Mouse (Mus musculus): ENCODE measurements at regions not wholly inside any gene's neighbourhood (a gene's known extent, or its start where the extent isn't known, plus 50 kb on each side); places are given as distances from the start of the nearest gene placed in this dataset.

GRCm38 (mm10) chr2:159481399-159482080 lies 686.9 kb downstream of the Dhx35 start:
- no peak for DNase-seq (ENCODE audit: low read depth in 1 of 2, low spot score in 2 of 2)
- Histone ChIP-seq H3K36me3 (ENCODE audit: control insufficient read depth, insufficient read depth, low read length) (no peaks in the 10 kb centered on the region), H3K4me1 (ENCODE audit: control insufficient read depth, insufficient read depth, insufficient read length) (no peaks in the 10 kb centered on the region), H3K4me3 (ENCODE audit: extremely low read depth, insufficient read depth, insufficient read length) (no peak overlapping the region), H3K27me3 (ENCODE audit: control insufficient read depth, insufficient read depth, low read length) (no peaks in the 10 kb centered on the region), H3K27ac (ENCODE audit: insufficient read depth, low read length) (no peak overlapping the region)
- TF ChIP-seq POLR2A (IDR thresholded peaks at IDR 0.05; ENCODE audit: low read depth, low read length) = no peak
- no peak for TF ChIP-seq CTCF (IDR thresholded peaks at IDR 0.05; ENCODE audit: extremely low read depth, insufficient read depth, insufficient read length, insufficient replicate concordance)
- 85% methylated on average over 6 of the region's 6 CpGs for WGBS

GRCm38 (mm10) chr2:159491090-159491489 lies 696.5 kb downstream of the Dhx35 start:
- no peak for DNase-seq (ENCODE audit: low read depth in 1 of 2, low spot score in 2 of 2)
- TF ChIP-seq POLR2A (IDR thresholded peaks at IDR 0.05; ENCODE audit: low read depth, low read length) = no peak
- TF ChIP-seq CTCF (IDR thresholded peaks at IDR 0.05; ENCODE audit: extremely low read depth, insufficient read depth, insufficient read length, insufficient replicate concordance) = no peak
- H3K4me1 ChIP-seq (ENCODE audit: control insufficient read depth, insufficient read depth, insufficient read length) = no peaks in the 10 kb centered on the region
- no peak overlapping the region for H3K27ac ChIP-seq (ENCODE audit: insufficient read depth, low read length)
- 76% methylated on average over 3 of the region's 3 CpGs for WGBS
- H3K36me3 ChIP-seq (ENCODE audit: control insufficient read depth, insufficient read depth, low read length) = no peaks in the 10 kb centered on the region
- no peaks in the 10 kb centered on the region for H3K27me3 ChIP-seq (ENCODE audit: control insufficient read depth, insufficient read depth, low read length)
- H3K4me3 ChIP-seq (ENCODE audit: extremely low read depth, insufficient read depth, insufficient read length) = no peak overlapping the region

GRCm38 (mm10) chr2:159498691-159499090 lies 704.1 kb downstream of the Dhx35 start:
- Histone ChIP-seq H3K27ac (ENCODE audit: insufficient read depth, low read length) (no peak overlapping the region), H3K36me3 (ENCODE audit: control insufficient read depth, insufficient read depth, low read length) (no peaks in the 10 kb centered on the region), H3K27me3 (ENCODE audit: control insufficient read depth, insufficient read depth, low read length) (no peaks in the 10 kb centered on the region), H3K4me3 (ENCODE audit: extremely low read depth, insufficient read depth, insufficient read length) (no peak overlapping the region), H3K4me1 (ENCODE audit: control insufficient read depth, insufficient read depth, insufficient read length) (no peaks in the 10 kb centered on the region)
- WGBS = 68% methylated on average over 2 of the region's 2 CpGs
- TF ChIP-seq POLR2A (IDR thresholded peaks at IDR 0.05; ENCODE audit: low read depth, low read length) (no peak), CTCF (IDR thresholded peaks at IDR 0.05; ENCODE audit: extremely low read depth, insufficient read depth, insufficient read length, insufficient replicate concordance) (no peak)
- no peak for DNase-seq (ENCODE audit: low read depth in 1 of 2, low spot score in 2 of 2)

- Histone ChIP-seq H3K36me3 (ENCODE audit: control insufficient read depth, insufficient read depth, low read length) (no peaks in the 10 kb centered on the region), H3K4me1 (ENCODE audit: control insufficient read depth, insufficient read depth, insufficient read length) (no peaks in the 10 kb centered on the region), H3K4me3 (ENCODE audit: extremely low read depth, insufficient read depth, insufficient read length) (no peak overlapping the region), H3K27ac (ENCODE audit: insufficient read depth, low read length) (no peak overlapping the region), H3K27me3 (ENCODE audit: control insufficient read depth, insufficient read depth, low read length) (no peaks in the 10 kb centered on the region)
- 58% methylated on average over 3 of the region's 3 CpGs for WGBS
- DNase-seq (ENCODE audit: low read depth in 1 of 2, low spot score in 2 of 2) = no peak
- TF ChIP-seq CTCF (IDR thresholded peaks at IDR 0.05; ENCODE audit: extremely low read depth, insufficient read depth, insufficient read length, insufficient replicate concordance) (no peak), POLR2A (IDR thresholded peaks at IDR 0.05; ENCODE audit: low read depth, low read length) (no peak)
These were observed 706.4 kb downstream of the Dhx35 start for GRCm38 (mm10) chr2:159501039-159501438.

GRCm38 (mm10) chr2:159519066-159519465 lies 724.5 kb downstream of the Dhx35 start:
- Histone ChIP-seq H3K4me1 (ENCODE audit: control insufficient read depth, insufficient read depth, insufficient read length) (no peaks in the 10 kb centered on the region), H3K27ac (ENCODE audit: insufficient read depth, low read length) (no peak overlapping the region), H3K36me3 (ENCODE audit: control insufficient read depth, insufficient read depth, low read length) (no peaks in the 10 kb centered on the region), H3K27me3 (ENCODE audit: control insufficient read depth, insufficient read depth, low read length) (no peaks in the 10 kb centered on the region), H3K4me3 (ENCODE audit: extremely low read depth, insufficient read depth, insufficient read length) (no peak overlapping the region)
- WGBS = 54% methylated on average over 4 of the region's 4 CpGs
- TF ChIP-seq CTCF (IDR thresholded peaks at IDR 0.05; ENCODE audit: extremely low read depth, insufficient read depth, insufficient read length, insufficient replicate concordance) = no peak
- TF ChIP-seq POLR2A (IDR thresholded peaks at IDR 0.05; ENCODE audit: low read depth, low read length) = no peak
- DNase-seq (ENCODE audit: low read depth in 1 of 2, low spot score in 2 of 2) = no peak

- no peak for DNase-seq (ENCODE audit: low read depth in 1 of 2, low spot score in 2 of 2)
- Histone ChIP-seq H3K27me3 (ENCODE audit: control insufficient read depth, insufficient read depth, low read length) (no peaks in the 10 kb centered on the region), H3K4me1 (ENCODE audit: control insufficient read depth, insufficient read depth, insufficient read length) (no peaks in the 10 kb centered on the region), H3K4me3 (ENCODE audit: extremely low read depth, insufficient read depth, insufficient read length) (no peak overlapping the region), H3K36me3 (ENCODE audit: control insufficient read depth, insufficient read depth, low read length) (no peaks in the 10 kb centered on the region), H3K27ac (ENCODE audit: insufficient read depth, low read length) (no peak overlapping the region)
- no peak for TF ChIP-seq CTCF (IDR thresholded peaks at IDR 0.05; ENCODE audit: extremely low read depth, insufficient read depth, insufficient read length, insufficient replicate concordance)
- no peak for TF ChIP-seq POLR2A (IDR thresholded peaks at IDR 0.05; ENCODE audit: low read depth, low read length)
- WGBS = 76% methylated on average over 2 of the region's 2 CpGs
These were observed 729.1 kb downstream of the Dhx35 start for GRCm38 (mm10) chr2:159523739-159524138.

GRCm38 (mm10) chr2:159534951-159535350 lies 740.3 kb downstream of the Dhx35 start:
- no peak overlapping the region for H3K4me3 ChIP-seq (ENCODE audit: extremely low read depth, insufficient read depth, insufficient read length)
- no peak for DNase-seq (ENCODE audit: low read depth in 1 of 2, low spot score in 2 of 2)
- TF ChIP-seq POLR2A (IDR thresholded peaks at IDR 0.05; ENCODE audit: low read depth, low read length) (no peak), CTCF (IDR thresholded peaks at IDR 0.05; ENCODE audit: extremely low read depth, insufficient read depth, insufficient read length, insufficient replicate concordance) (no peak)
- H3K4me1 ChIP-seq (ENCODE audit: control insufficient read depth, insufficient read depth, insufficient read length) = no peaks in the 10 kb centered on the region
- H3K27me3 ChIP-seq (ENCODE audit: control insufficient read depth, insufficient read depth, low read length) = no peaks in the 10 kb centered on the region
- 45% methylated on average over 2 of the region's 2 CpGs for WGBS
- no peaks in the 10 kb centered on the region for H3K36me3 ChIP-seq (ENCODE audit: control insufficient read depth, insufficient read depth, low read length)
- H3K27ac ChIP-seq (ENCODE audit: insufficient read depth, low read length) = no peak overlapping the region
